Mouse (Mus musculus) T-helper 17 cell (primary cell): ENCODE measurements around the gene Fstl1.

Source experiments
- in situ Hi-C, 2 experiments: fragments of 300-600 bp; cut with MboI, MseI; formaldehyde crosslinking; loops; 1 replicate in 1 of 2; 2 replicates in 1 of 2; pipeline ENCODE4 v1.15.1; 2025; ENCODE audit warnings: high pct_unique_total_duplicates in 2 of 2

The Fstl1 gene

GRCm38 (mm10) chr16:37776860-37777651 is at the start of gene Fstl1:
Fstl1 (plus strand) TSS chr16:37776873.
- in situ Hi-C loops = no loop called here

- in situ Hi-C loops = no loop called here
Observed at GRCm38 (mm10) chr16:37728674-37729073, 48.0 kb upstream of the Fstl1 start.

- in situ Hi-C loops = no loop called here
Observed at GRCm38 (mm10) chr16:37729381-37730150, 47.1 kb upstream of the Fstl1 start.

GRCm38 (mm10) chr16:37730293-37730835 is 46.3 kb upstream of the Fstl1 start:
- in situ Hi-C loops = no loop called here

GRCm38 (mm10) chr16:37731431-37731830 is 45.2 kb upstream of the Fstl1 start:
- in situ Hi-C loops = no loop called here

GRCm38 (mm10) chr16:37732023-37732761 is 44.5 kb upstream of the Fstl1 start:
- in situ Hi-C loops = no loop called here

GRCm38 (mm10) chr16:37740076-37740475 is 36.6 kb upstream of the Fstl1 start:
- in situ Hi-C loops = no loop called here

- in situ Hi-C loops = no loop called here
Observed at GRCm38 (mm10) chr16:37742266-37742665, 34.4 kb upstream of the Fstl1 start.

- in situ Hi-C loops = no loop called here
Observed at GRCm38 (mm10) chr16:37752876-37753275, 23.8 kb upstream of the Fstl1 start.

GRCm38 (mm10) chr16:37753809-37754208 is 22.9 kb upstream of the Fstl1 start:
- in situ Hi-C loops = no loop called here

- in situ Hi-C loops = no loop called here
Observed at GRCm38 (mm10) chr16:37754483-37754882, 22.2 kb upstream of the Fstl1 start.

- in situ Hi-C loops = no loop called here
Observed at GRCm38 (mm10) chr16:37757223-37757622, 19.4 kb upstream of the Fstl1 start.

- in situ Hi-C loops = no loop called here
Observed at GRCm38 (mm10) chr16:37763797-37764196, 12.9 kb upstream of the Fstl1 start.

- in situ Hi-C loops = no loop called here
Observed at GRCm38 (mm10) chr16:37776166-37776859, 360 bp upstream of the Fstl1 start.

GRCm38 (mm10) chr16:37777796-37778475 is 1.3 kb downstream of the Fstl1 start:
- in situ Hi-C loops = no loop called here

GRCm38 (mm10) chr16:37778529-37778928 is 1.9 kb downstream of the Fstl1 start:
- in situ Hi-C loops = no loop called here

- in situ Hi-C loops = no loop called here
Observed at GRCm38 (mm10) chr16:37779651-37780280, 3.1 kb downstream of the Fstl1 start.

- in situ Hi-C loops = no loop called here
Observed at GRCm38 (mm10) chr16:37780386-37780785, 3.7 kb downstream of the Fstl1 start.

GRCm38 (mm10) chr16:37780911-37781310 is 4.2 kb downstream of the Fstl1 start:
- in situ Hi-C loops = no loop called here

GRCm38 (mm10) chr16:37784526-37784925 is 7.9 kb downstream of the Fstl1 start:
- in situ Hi-C loops = no loop called here
